Mouse (Mus musculus) bone marrow, adult 2 months (tissue): ENCODE measurements around the gene Cldn14. TPM values are rescaled to one million over a fixed set of nuclear protein-coding genes. Genes with fewer than 3 reads are reported as not detected.

ENCODE experiments used
- H3K27ac ChIP-seq: fragments of 200-500 bp; 2 replicates; pipeline ENCODE4 v1.5.1; 2012; ENCODE audit warnings: low read depth, mild to moderate bottlenecking, control low read depth, inconsistent platforms, low read length; ENCODE audit not compliant: control insufficient read depth, poor library complexity, insufficient read depth
- H3K4me1 ChIP-seq: fragments of 200-500 bp; 2 replicates; pipeline ENCODE4 v1.6.1; 2011; ENCODE audit warnings: low read length; ENCODE audit not compliant: control insufficient read depth, insufficient read depth
- H3K4me3 ChIP-seq: fragments of 200-500 bp; replicated peaks from 2 replicates; pipeline ENCODE3; 2011; ENCODE audit warnings: mild to moderate bottlenecking, low read depth, low read length, control low read depth; ENCODE audit not compliant: control insufficient read depth
- CTCF ChIP-seq: fragments of 200-500 bp; IDR thresholded peaks from 2 replicates; pipeline ENCODE4 v1.5.1; 2011; ENCODE audit warnings: low read length, control low read depth; ENCODE audit not compliant: control insufficient read depth, insufficient read depth
- POLR2A ChIP-seq: fragments of 200-500 bp; IDR thresholded peaks from 2 replicates; pipeline ENCODE4 v1.6.1; 2011; ENCODE audit warnings: low read depth, mild to moderate bottlenecking, control low read depth, low read length, borderline replicate concordance; ENCODE audit not compliant: control insufficient read depth
- WGBS: fragments of 180-500 bp; shearing (Covaris S2); methylation state at CpG from one replicate; pipeline ENCODE4 v1.1.7; 2018; 5-methylcytosine and 5-hydroxymethylcytosine counted together
- polyA plus RNA-seq: library from polyadenylated mRNA; stranded (reverse); fragments of >200 nt; gene quantifications from 2 replicates; pipeline ENCODE4 v1.2.4, GENCODE M21; 2011; ENCODE audit warnings: low replicate concordance; ENCODE audit not compliant: missing spikeins, insufficient read depth, insufficient read length

The Cldn14 gene
- polyA plus RNA-seq, 1 experiment, result not detected

GRCm38 (mm10) chr16:93918679-93919060, 90.0 kb downstream of the Cldn14 start:
- TF ChIP-seq POLR2A (no peak), CTCF (no peak)
- Histone ChIP-seq H3K27ac (no peak overlapping the region), H3K4me3 (no peak overlapping the region), H3K4me1 (no peaks in the 10 kb centered on the region; the same call in 1 of the 2 replicates)
- 64% methylated on average over 8 of the region's 8 CpGs for WGBS

GRCm38 (mm10) chr16:93917712-93918678, 90.6 kb downstream of the Cldn14 start:
- Histone ChIP-seq H3K4me3 (no peak overlapping the region), H3K27ac (0 out of 2 replicates have a peak overlapping the region, but pooled peaks have one; percentile 19), H3K4me1 (peaks cover under 1% of the 10 kb centered on the region; the same call in 1 of the 2 replicates)
- TF ChIP-seq CTCF, result peak; percentile 84
- TF ChIP-seq POLR2A, result no peak
- 26% methylated on average over 21 of the region's 22 CpGs for WGBS

- WGBS, result 25% methylated on average over 10 of the region's 10 CpGs
- no peak overlapping the region for H3K4me3 ChIP-seq
- TF ChIP-seq POLR2A (no peak), CTCF (peak; percentile 58; the same call in 1 of the 2 replicates)
- no peak overlapping the region for H3K27ac ChIP-seq
- H3K4me1 ChIP-seq, result peaks cover 3% of the 10 kb centered on the region; the same call in 1 of the 2 replicates
Measured at GRCm38 (mm10) chr16:93915338-93915849, 93.2 kb downstream of the Cldn14 start.

GRCm38 (mm10) chr16:93913881-93914576, 94.6 kb downstream of the Cldn14 start:
- 36% methylated on average over 10 of the region's 10 CpGs for WGBS
- TF ChIP-seq CTCF, result no peak
- no peak for TF ChIP-seq POLR2A
- Histone ChIP-seq H3K27ac (peak overlapping the region; percentile 70), H3K4me1 (peaks cover 3% of the 10 kb centered on the region; the same call in 1 of the 2 replicates), H3K4me3 (no peak overlapping the region)

- Histone ChIP-seq H3K27ac (no peak overlapping the region), H3K4me1 (peaks cover 3% of the 10 kb centered on the region; the same call in 1 of the 2 replicates), H3K4me3 (no peak overlapping the region)
- TF ChIP-seq CTCF, result no peak
- no peak for TF ChIP-seq POLR2A
- WGBS, result 83% methylated on average over 3 of the region's 3 CpGs
Measured at GRCm38 (mm10) chr16:93912808-93913207, 95.8 kb downstream of the Cldn14 start.

- Histone ChIP-seq H3K4me3 (no peak overlapping the region), H3K4me1 (peaks cover 3% of the 10 kb centered on the region; the same call in 1 of the 2 replicates), H3K27ac (no peak overlapping the region; the same call in 1 of the 2 replicates)
- TF ChIP-seq CTCF (no peak), POLR2A (no peak)
- WGBS, result 32% methylated on average over 5 of the region's 5 CpGs
Measured at GRCm38 (mm10) chr16:93912158-93912557, 96.5 kb downstream of the Cldn14 start.

- 81% methylated on average over 28 of the region's 28 CpGs for WGBS
- TF ChIP-seq POLR2A, result no peak
- TF ChIP-seq CTCF, result no peak
- Histone ChIP-seq H3K4me3 (no peak overlapping the region), H3K27ac (no peak overlapping the region), H3K4me1 (peaks cover 3% of the 10 kb centered on the region; the same call in 1 of the 2 replicates)
Measured at GRCm38 (mm10) chr16:93910735-93911665, 97.6 kb downstream of the Cldn14 start.
